Mouse (Mus musculus): ENCODE data around the gene Ccnf. TPM values are rescaled to one million over a fixed set of nuclear protein-coding genes. Genes with fewer than 3 reads are reported as not detected.

The Ccnf gene
- polyA plus RNA-seq, 1 experiment from 2014 or later: 95.6 TPM

- H3K27me3 ChIP-seq (replicated peaks; ENCODE audit: control insufficient read depth, insufficient read depth, low read length): no peaks in the 10 kb centered on the region
- H3K4me1 ChIP-seq (replicated peaks; ENCODE audit: control insufficient read depth, insufficient read depth, low read length): peaks cover 41% of the 10 kb centered on the region
- DNase-seq (ENCODE audit: low spot score) (no peak), ATAC-seq (replicated peaks; ENCODE audit: low FRiP score) (no peak)
- H3K9ac ChIP-seq (ENCODE audit: low read depth, low read length): peak overlapping the region; percentile 34; the same call in 1 of the 2 replicates
- no peaks in the 10 kb centered on the region for H3K9me3 ChIP-seq (ENCODE audit: control insufficient read depth, low read length)
- H3K4me2 ChIP-seq: no peak overlapping the region
- no peak overlapping the region for H3K27ac ChIP-seq (ENCODE audit: low read depth, low read length)
- H3K36me3 ChIP-seq (ENCODE audit: control insufficient read depth, insufficient read depth, low read length): peaks cover 6% of the 10 kb centered on the region; the same call in 1 of the 2 replicates
- no peak overlapping the region for H3K4me3 ChIP-seq (ENCODE audit: low read depth, low read length)
- 83% methylated on average over 8 of the region's 8 CpGs for WGBS
Measured at GRCm38 (mm10) chr17:24193268-24193667, 58.0 kb downstream of the Ccnf start.

GRCm38 (mm10) chr17:24192848-24193247 is 58.4 kb downstream of the Ccnf start:
- WGBS: 75% methylated on average over 8 of the region's 8 CpGs
- Histone ChIP-seq H3K4me2 (no peak overlapping the region), H3K9ac (ENCODE audit: low read depth, low read length) (no peak overlapping the region), H3K36me3 (ENCODE audit: control insufficient read depth, insufficient read depth, low read length) (peaks cover 6% of the 10 kb centered on the region; the same call in 1 of the 2 replicates), H3K27me3 (replicated peaks; ENCODE audit: control insufficient read depth, insufficient read depth, low read length) (no peaks in the 10 kb centered on the region), H3K9me3 (ENCODE audit: control insufficient read depth, low read length) (no peaks in the 10 kb centered on the region), H3K27ac (ENCODE audit: low read depth, low read length) (no peak overlapping the region), H3K4me1 (replicated peaks; ENCODE audit: control insufficient read depth, insufficient read depth, low read length) (peaks cover 37% of the 10 kb centered on the region), H3K4me3 (ENCODE audit: low read depth, low read length) (no peak overlapping the region)
- DNase-seq (ENCODE audit: low spot score): no peak
- ATAC-seq (replicated peaks; ENCODE audit: low FRiP score): no peak

DNA sequence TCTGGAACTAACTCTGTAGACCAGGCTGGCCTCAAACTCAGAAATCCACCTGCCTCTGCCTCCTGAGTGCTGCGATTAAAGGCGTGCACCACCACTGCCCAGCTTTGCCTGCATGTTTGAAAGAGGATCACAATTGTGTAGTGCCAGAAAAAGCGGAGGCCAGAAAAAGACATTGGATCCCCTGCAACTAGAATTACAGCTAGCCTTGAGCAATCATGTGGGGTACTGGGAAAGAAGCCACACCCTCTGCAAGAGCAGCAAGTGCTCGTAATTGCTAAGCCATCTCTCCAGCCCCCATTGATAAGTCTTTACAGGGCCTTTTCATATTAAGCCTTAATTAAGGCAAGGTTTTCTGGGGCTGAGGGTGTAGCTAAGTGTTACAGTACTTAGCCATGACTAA is 59.8 kb downstream of the Ccnf start:
- H3K36me3 ChIP-seq (ENCODE audit: control insufficient read depth, insufficient read depth, low read length): peaks cover 6% of the 10 kb centered on the region; the same call in 1 of the 2 replicates
- DNase-seq (ENCODE audit: low spot score) (no peak), ATAC-seq (replicated peaks; ENCODE audit: low FRiP score) (no peak)
- H3K4me3 ChIP-seq (ENCODE audit: low read depth, low read length): no peak overlapping the region
- H3K4me1 ChIP-seq (replicated peaks; ENCODE audit: control insufficient read depth, insufficient read depth, low read length): peaks cover 23% of the 10 kb centered on the region
- no peak overlapping the region for H3K27ac ChIP-seq (ENCODE audit: low read depth, low read length)
- no peaks in the 10 kb centered on the region for H3K9me3 ChIP-seq (ENCODE audit: control insufficient read depth, low read length)
- H3K9ac ChIP-seq (ENCODE audit: low read depth, low read length): no peak overlapping the region
- no peaks in the 10 kb centered on the region for H3K27me3 ChIP-seq (replicated peaks; ENCODE audit: control insufficient read depth, insufficient read depth, low read length)
- WGBS: 79% methylated on average over 4 of the region's 4 CpGs
- no peak overlapping the region for H3K4me2 ChIP-seq

- ATAC-seq (replicated peaks; ENCODE audit: low FRiP score) (no peak), DNase-seq (ENCODE audit: low spot score) (no peak)
- Histone ChIP-seq H3K4me3 (ENCODE audit: low read depth, low read length) (no peak overlapping the region), H3K9me3 (ENCODE audit: control insufficient read depth, low read length) (no peaks in the 10 kb centered on the region), H3K9ac (ENCODE audit: low read depth, low read length) (no peak overlapping the region), H3K4me2 (no peak overlapping the region), H3K27me3 (replicated peaks; ENCODE audit: control insufficient read depth, insufficient read depth, low read length) (no peaks in the 10 kb centered on the region), H3K4me1 (replicated peaks; ENCODE audit: control insufficient read depth, insufficient read depth, low read length) (peaks cover 21% of the 10 kb centered on the region), H3K27ac (ENCODE audit: low read depth, low read length) (no peak overlapping the region), H3K36me3 (ENCODE audit: control insufficient read depth, insufficient read depth, low read length) (peaks cover 6% of the 10 kb centered on the region; the same call in 1 of the 2 replicates)
- WGBS: 89% methylated on average over 2 of the region's 2 CpGs
Measured at GRCm38 (mm10) chr17:24190934-24191333, 60.4 kb downstream of the Ccnf start.

DNA sequence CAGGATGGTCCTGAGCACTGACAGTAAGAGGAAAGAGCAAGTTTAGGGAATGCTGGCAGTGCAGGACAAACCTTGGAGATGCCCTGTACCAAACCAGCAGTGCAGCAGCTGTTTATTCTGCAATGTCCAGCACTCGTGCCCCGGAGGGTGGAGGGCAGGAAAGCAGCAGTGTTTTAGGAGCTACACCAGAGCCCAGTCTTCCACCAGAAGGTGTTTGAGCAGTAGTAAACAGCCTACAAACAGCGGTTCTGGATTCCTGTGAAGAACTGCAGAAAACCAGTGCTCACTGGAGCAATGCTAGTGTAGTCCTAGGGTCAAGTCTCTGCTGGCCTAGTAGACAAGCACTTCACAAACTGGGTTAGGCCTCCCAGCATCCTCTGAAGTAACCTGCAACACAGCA is 77.0 kb downstream of the Ccnf start:
- Histone ChIP-seq H3K4me3 (ENCODE audit: low read depth, low read length) (no peak overlapping the region), H3K36me3 (ENCODE audit: control insufficient read depth, insufficient read depth, low read length) (no peaks in the 10 kb centered on the region), H3K9ac (ENCODE audit: low read depth, low read length) (no peak overlapping the region), H3K27me3 (replicated peaks; ENCODE audit: control insufficient read depth, insufficient read depth, low read length) (no peaks in the 10 kb centered on the region), H3K4me2 (no peak overlapping the region), H3K27ac (ENCODE audit: low read depth, low read length) (no peak overlapping the region), H3K4me1 (replicated peaks; ENCODE audit: control insufficient read depth, insufficient read depth, low read length) (peaks cover 8% of the 10 kb centered on the region), H3K9me3 (ENCODE audit: control insufficient read depth, low read length) (no peaks in the 10 kb centered on the region)
- ATAC-seq (replicated peaks; ENCODE audit: low FRiP score): no peak
- 81% methylated on average over 3 of the region's 3 CpGs for WGBS
- DNase-seq (ENCODE audit: low spot score): no peak

- no peak for ATAC-seq (replicated peaks; ENCODE audit: low FRiP score)
- Histone ChIP-seq H3K4me1 (replicated peaks; ENCODE audit: control insufficient read depth, insufficient read depth, low read length) (peaks cover 8% of the 10 kb centered on the region), H3K9ac (ENCODE audit: low read depth, low read length) (no peak overlapping the region), H3K27me3 (replicated peaks; ENCODE audit: control insufficient read depth, insufficient read depth, low read length) (no peaks in the 10 kb centered on the region), H3K36me3 (ENCODE audit: control insufficient read depth, insufficient read depth, low read length) (no peaks in the 10 kb centered on the region), H3K9me3 (ENCODE audit: control insufficient read depth, low read length) (no peaks in the 10 kb centered on the region), H3K4me3 (ENCODE audit: low read depth, low read length) (no peak overlapping the region), H3K27ac (ENCODE audit: low read depth, low read length) (no peak overlapping the region), H3K4me2 (no peak overlapping the region)
- WGBS: 3% methylated on average over 3 of the region's 3 CpGs
- DNase-seq (ENCODE audit: low spot score): no peak
Measured at GRCm38 (mm10) chr17:24173423-24173822, 77.9 kb downstream of the Ccnf start.

Small RNA genes lying within 50 kb of the gene (microRNA-seq; reads per million reads assigned to microRNA genes)
- gene Mir5134 (ENCODE audit: borderline number of aligned reads) (3.5 reads per million, percentile 4 among the genes with 10 or more reads in this experiment), gene Mir6965 (ENCODE audit: borderline number of aligned reads) (3.2 reads per million)

Other genes with a start within 250 kb of the Ccnf start
- not detected in 2 replicates for gene Prss27, start 213.3 kb downstream of the Ccnf start, polyA plus RNA-seq (2014; fragmentation: Nextera tagmentation; extraction: Ambion mirVana)
- gene Kctd5, start 178.0 kb downstream of the Ccnf start, polyA plus RNA-seq (2014; fragmentation: Nextera tagmentation; extraction: Ambion mirVana): 43.0 and 46.8 TPM in 2 replicates
- gene Pdpk1, start 100.6 kb downstream of the Ccnf start, polyA plus RNA-seq (2014; fragmentation: Nextera tagmentation; extraction: Ambion mirVana): 31.8 and 37.0 TPM in 2 replicates
- 30.5 and 35.2 TPM in 2 replicates for gene Amdhd2, start 87.7 kb downstream of the Ccnf start, polyA plus RNA-seq (2014; fragmentation: Nextera tagmentation; extraction: Ambion mirVana)
- 476 and 499 TPM in 2 replicates for gene Atp6v0c, start 81.8 kb downstream of the Ccnf start, polyA plus RNA-seq (2014; fragmentation: Nextera tagmentation; extraction: Ambion mirVana)
- 13.3 and 14.5 TPM in 2 replicates for gene Tbc1d24, start 45.9 kb downstream of the Ccnf start, polyA plus RNA-seq (2014; fragmentation: Nextera tagmentation; extraction: Ambion mirVana)
- gene Ntn3, start 42.0 kb downstream of the Ccnf start, polyA plus RNA-seq (2014; fragmentation: Nextera tagmentation; extraction: Ambion mirVana): 2.3 and 2.7 TPM in 2 replicates
- gene Tedc2, start 30.6 kb downstream of the Ccnf start, polyA plus RNA-seq (2014; fragmentation: Nextera tagmentation; extraction: Ambion mirVana): 16.6 and 17.2 TPM in 2 replicates
- gene Abca17, start 99.6 kb upstream of the Ccnf start, polyA plus RNA-seq (2014; fragmentation: Nextera tagmentation; extraction: Ambion mirVana): 0.19 TPM in 1 of 2 replicates, not detected in the other
- 30.4 and 30.7 TPM in 2 replicates for gene Abca3, start 100.5 kb upstream of the Ccnf start, polyA plus RNA-seq (2014; fragmentation: Nextera tagmentation; extraction: Ambion mirVana)
- 336 and 347 TPM in 2 replicates for gene Rnps1, start 163.1 kb upstream of the Ccnf start, polyA plus RNA-seq (2014; fragmentation: Nextera tagmentation; extraction: Ambion mirVana)
- 122 and 126 TPM in 2 replicates for gene Eci1, start 175.2 kb upstream of the Ccnf start, polyA plus RNA-seq (2014; fragmentation: Nextera tagmentation; extraction: Ambion mirVana)
- 1.1 and 1.3 TPM in 2 replicates for gene Dnase1l2, start 191.6 kb upstream of the Ccnf start, polyA plus RNA-seq (2014; fragmentation: Nextera tagmentation; extraction: Ambion mirVana)
- gene E4f1, start 218.8 kb upstream of the Ccnf start, polyA plus RNA-seq (2014; fragmentation: Nextera tagmentation; extraction: Ambion mirVana): 20.0 and 23.5 TPM in 2 replicates
- gene Pgp, start 218.9 kb upstream of the Ccnf start, polyA plus RNA-seq (2014; fragmentation: Nextera tagmentation; extraction: Ambion mirVana): 119 and 123 TPM in 2 replicates
- 0.25 and 0.26 TPM in 2 replicates for gene Bricd5, start 222.4 kb upstream of the Ccnf start, polyA plus RNA-seq (2014; fragmentation: Nextera tagmentation; extraction: Ambion mirVana)
- gene Mlst8, start 227.6 kb upstream of the Ccnf start, polyA plus RNA-seq (2014; fragmentation: Nextera tagmentation; extraction: Ambion mirVana): 22.3 TPM in 2 replicates
- gene Caskin1, start 237.1 kb upstream of the Ccnf start, polyA plus RNA-seq (2014; fragmentation: Nextera tagmentation; extraction: Ambion mirVana): 0.47 and 0.56 TPM in 2 replicates